Mouse (Mus musculus) left cerebral cortex, postnatal 4 days (tissue): Measurements from ENCODE around the gene Sash1. TPM values are rescaled to one million over a fixed set of nuclear protein-coding genes. Genes with fewer than 3 reads are reported as not detected.

Experiments
- DNase-seq: peaks from one replicate; pipeline ENCODE4 v3.0.0-alpha.2; 2022
- intact Hi-C: fragments of 180-260 bp; cut with DNase I; formaldehyde crosslinking; loops from one replicate; pipeline ENCODE4 v1.15.1; 2025
- total RNA-seq, 2 experiments: library from RNA; stranded (reverse); gene quantifications; 2 replicates each; pipeline ENCODE4 v1.2.3; 2021

The Sash1 gene
- total RNA-seq = 10 to 100 TPM; 43.6 to 49.2 TPM

DNA sequence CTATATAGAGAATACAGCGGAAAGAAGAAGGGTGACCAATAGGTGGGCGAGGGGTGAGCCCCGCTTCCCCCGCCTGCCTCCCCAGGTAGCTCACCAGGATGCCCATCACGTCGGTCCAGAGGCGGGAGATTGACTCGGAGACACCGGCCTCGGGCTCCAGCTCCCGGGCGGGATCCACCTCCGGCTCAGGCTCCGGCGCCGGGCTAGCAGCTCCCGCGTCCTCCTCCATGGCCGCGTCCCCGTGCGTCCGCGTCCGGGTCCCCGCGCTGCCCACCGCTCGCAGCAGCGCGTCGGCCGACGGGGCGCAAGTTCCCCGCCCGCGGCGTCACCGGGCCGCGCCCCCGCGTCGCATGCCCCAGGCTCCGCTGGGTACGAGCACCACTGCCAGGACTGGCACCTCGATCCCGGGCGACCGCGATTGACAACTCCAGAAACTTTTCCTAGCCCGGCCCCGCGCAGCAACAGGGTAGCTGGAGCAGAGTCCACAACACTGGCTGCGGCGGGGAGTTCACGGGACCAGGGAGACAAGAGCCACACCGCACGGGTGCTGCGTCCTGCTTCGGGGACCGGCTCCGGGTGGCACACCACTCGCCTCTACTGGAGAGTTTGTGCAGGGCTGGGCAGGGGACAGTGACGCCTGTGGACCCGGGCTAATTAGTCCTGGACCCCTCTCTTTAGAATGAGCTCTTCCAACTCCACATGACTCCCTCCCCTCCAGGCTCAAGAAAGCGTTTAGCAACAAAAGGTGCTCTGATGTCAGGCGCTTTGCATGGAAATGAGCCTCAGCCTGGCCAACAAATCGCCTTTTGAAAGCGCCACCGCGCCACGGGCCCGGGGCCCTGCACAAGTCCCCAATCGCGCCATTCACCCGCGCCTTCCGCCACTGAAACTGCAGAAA lies at the start of gene Sash1:
Sash1 (minus strand) TSS at position 441 of the 898 bp plus-strand sequence.
- intact Hi-C loops = no loop called here
- DNase-seq = peak; percentile 83

DNA sequence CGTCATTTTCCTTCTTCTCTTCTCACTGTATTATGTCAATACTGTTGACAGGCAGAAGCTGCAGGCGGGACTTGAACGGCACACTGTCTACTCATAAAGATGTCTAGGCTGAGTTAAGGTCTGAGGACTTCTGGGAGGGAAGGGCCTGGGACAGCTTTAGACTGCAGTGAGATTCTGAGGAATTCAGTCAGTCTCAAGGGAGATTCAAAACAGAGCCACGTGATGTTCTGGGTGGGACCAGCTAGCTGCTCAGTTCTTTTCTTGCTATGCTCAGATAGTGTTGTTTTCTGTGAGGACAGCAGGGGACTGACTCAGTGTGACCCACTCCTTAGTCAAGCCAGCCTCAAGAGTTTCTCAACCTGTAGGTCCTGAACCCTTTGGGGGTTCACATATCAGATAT lies 49.7 kb upstream of the Sash1 start:
- intact Hi-C loops = no loop called here
- DNase-seq = no peak

DNA sequence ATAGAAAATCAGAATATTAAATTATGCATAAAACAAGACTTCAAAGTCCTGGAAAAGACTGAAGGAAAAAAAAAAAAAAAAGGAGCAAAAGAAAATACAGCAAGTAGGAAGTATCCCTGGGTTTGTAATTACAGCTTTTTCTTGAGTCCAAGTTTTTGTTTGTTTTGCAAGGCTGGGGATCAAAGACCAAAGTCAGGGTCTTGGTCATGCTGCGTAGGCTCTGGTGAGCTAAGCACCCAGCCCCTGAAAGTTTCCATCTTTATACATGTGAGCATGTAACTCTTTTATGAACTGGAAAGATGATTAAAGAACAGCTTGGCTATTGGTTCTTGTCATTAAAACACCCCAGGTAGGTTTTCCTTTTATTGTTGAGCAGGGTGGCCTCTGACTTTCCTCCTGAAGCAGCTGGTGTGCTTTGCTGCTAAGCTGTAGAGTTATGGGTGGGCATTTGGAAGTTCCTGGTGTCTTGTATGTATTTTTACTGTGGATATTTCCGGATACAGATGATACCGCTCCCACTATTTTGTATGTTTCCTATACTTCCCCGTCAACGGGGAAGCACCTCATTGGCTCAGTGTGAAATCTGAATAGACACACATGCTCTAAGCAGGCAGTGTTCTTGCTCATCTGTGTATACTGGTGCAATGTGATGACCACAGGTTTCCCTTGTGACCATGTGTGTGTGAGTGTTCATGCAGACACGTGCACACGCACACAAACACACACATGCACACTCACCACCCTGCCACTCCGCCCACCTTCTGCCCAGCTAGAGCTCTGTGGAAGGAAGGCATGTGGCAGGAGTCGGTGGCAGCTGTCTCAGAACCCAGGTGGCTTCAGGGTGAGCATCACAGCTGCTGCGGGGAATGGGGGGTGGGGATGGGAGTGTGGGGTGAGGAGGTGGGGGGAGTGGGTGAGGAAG lies 47.8 kb upstream of the Sash1 start:
- DNase-seq = no peak
- intact Hi-C loops = no loop called here

GRCm38 (mm10) chr10:8931548-8932240 lies 45.8 kb upstream of the Sash1 start:
- DNase-seq = no peak
- intact Hi-C loops = no loop called here

DNA sequence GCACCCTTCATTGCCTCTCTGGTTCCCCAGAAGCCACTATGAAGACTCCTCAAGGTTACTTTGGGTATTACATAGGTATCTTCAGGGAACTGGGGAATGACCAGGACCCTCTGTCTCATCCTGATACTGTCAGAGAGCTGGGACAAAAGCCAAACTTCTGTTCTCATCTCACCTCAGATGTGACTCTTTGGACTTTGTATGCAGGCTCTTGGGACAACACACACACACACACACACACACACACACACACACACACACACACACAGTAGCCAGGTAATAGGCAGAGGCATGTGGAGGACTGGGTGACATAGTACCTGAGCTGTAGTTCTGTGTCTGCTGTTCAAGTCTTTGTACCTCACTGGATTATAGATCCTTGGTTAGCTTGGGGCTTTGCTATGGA lies 44.8 kb upstream of the Sash1 start:
- intact Hi-C loops = no loop called here
- no peak for DNase-seq

- DNase-seq = no peak
- intact Hi-C loops = no loop called here
These were observed 43.1 kb upstream of the Sash1 start for GRCm38 (mm10) chr10:8928775-8929647.

- no peak for DNase-seq
- intact Hi-C loops = no loop called here
These were observed 42.4 kb upstream of the Sash1 start for GRCm38 (mm10) chr10:8928261-8928660.

- DNase-seq = no peak
- intact Hi-C loops = no loop called here
These were observed 41.0 kb upstream of the Sash1 start for GRCm38 (mm10) chr10:8926906-8927305.

- intact Hi-C loops = no loop called here
- no peak for DNase-seq
These were observed 40.4 kb upstream of the Sash1 start for GRCm38 (mm10) chr10:8926295-8926694.

GRCm38 (mm10) chr10:8925299-8925698 lies 39.4 kb upstream of the Sash1 start:
- intact Hi-C loops = no loop called here
- DNase-seq = no peak

- DNase-seq = no peak
- intact Hi-C loops = no loop called here
These were observed 35.3 kb upstream of the Sash1 start for GRCm38 (mm10) chr10:8921098-8921693.

GRCm38 (mm10) chr10:8917798-8918197 lies 31.9 kb upstream of the Sash1 start:
- intact Hi-C loops = no loop called here
- no peak for DNase-seq

DNA sequence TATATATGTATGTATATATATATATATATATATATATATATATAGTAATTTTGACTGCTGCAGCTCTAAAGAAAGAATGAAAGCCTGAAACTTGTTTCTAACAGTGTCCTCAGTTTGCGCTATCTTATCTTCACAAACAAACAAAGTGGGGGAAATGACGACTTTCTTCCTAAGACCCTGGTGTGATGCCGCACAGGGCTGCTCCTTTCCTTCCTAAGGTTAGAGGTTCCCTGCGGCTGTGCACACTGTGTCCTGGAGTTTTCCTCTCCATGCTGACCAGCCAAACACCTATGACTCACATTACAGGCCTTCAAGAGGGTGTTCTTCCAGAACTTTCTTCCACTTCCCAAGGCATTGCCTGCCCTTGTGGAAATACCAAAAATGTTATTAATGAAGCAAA lies 31.5 kb upstream of the Sash1 start:
- intact Hi-C loops = no loop called here
- DNase-seq = no peak

- DNase-seq = no peak
- intact Hi-C loops = no loop called here
These were observed 29.9 kb upstream of the Sash1 start for GRCm38 (mm10) chr10:8915755-8916154.

DNA sequence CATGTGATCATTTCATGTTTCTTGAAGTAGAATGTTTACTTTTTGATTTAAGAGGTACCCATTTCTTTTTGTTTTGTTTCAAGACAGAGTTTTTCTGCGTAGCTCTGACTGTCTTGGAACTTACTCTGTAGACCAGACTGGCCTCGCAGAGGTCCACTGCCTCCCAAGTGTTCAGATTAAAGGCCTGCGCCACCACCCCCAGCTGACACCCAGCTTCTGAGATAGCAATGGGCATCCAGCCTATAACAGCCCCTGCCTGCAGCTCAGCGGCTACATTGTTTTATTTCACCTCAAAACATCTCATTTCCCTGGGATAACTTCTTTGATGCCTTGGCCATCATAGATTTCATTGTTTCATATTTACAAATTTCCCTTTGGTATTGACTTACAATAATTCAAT lies 28.0 kb upstream of the Sash1 start:
- intact Hi-C loops = no loop called here
- no peak for DNase-seq

GRCm38 (mm10) chr10:8912706-8913275 lies 26.9 kb upstream of the Sash1 start:
- no peak for DNase-seq
- intact Hi-C loops = no loop called here

DNA sequence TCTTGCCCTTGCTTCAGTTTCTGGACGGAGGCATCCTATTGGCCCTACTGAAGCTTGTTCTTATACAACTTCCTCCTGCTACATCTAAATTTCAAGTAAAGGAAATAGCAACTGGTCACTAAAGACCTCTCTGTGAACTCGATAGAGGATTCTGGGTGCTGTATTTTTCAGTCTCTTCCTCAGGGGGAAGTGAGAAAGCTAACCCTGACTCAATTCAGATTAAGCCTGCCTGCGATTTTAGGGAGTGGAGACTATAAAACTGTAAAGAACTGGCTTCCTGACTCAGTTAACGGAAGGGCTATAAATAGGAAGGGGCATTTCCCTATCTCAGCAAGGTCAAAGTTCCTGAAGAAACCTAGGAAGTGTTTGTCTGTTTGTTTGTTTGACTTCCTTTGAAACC lies 26.3 kb upstream of the Sash1 start:
- no peak for DNase-seq
- intact Hi-C loops = no loop called here

GRCm38 (mm10) chr10:8910237-8910990 lies 24.5 kb upstream of the Sash1 start:
- no peak for DNase-seq
- intact Hi-C loops = no loop called here

DNA sequence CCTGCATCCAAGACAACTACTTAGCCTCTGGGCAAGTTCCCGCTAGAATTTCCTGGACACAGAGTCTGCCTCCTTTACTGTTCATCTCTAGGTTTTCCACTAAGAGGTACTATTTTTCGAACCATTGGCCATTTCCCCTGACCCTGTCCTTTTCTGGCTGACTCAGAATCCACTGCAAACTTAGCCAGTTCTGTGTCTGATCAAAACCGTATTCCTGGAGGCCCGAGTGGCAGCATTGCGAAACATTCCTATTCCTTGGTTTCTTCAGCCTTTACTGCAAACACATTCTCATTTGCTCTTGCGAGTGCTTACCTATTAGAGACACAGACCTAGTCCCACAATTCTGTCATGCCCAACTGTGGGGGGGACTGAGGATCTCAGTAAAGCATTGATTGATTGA lies 17.2 kb upstream of the Sash1 start:
- intact Hi-C loops = no loop called here
- no peak for DNase-seq
